Mouse (Mus musculus) cerebellum, adult 8-10 months (tissue): ENCODE data around the gene Ccdc162.

ENCODE experiments used
- DNase-seq: peaks from one replicate; pipeline ENCODE4 v3.0.0; 2022

Gene Ccdc162

GRCm38 (mm10) chr10:41529972-41530371 is 186.5 kb downstream of the Ccdc162 start:
- DNase-seq, result no peak

GRCm38 (mm10) chr10:41525696-41526095 is 190.7 kb downstream of the Ccdc162 start:
- DNase-seq, result no peak

GRCm38 (mm10) chr10:41523386-41523785 is 193.0 kb downstream of the Ccdc162 start:
- DNase-seq, result no peak

- DNase-seq, result no peak
Measured at GRCm38 (mm10) chr10:41520410-41520673, 196.1 kb downstream of the Ccdc162 start.

- DNase-seq, result no peak
Measured at GRCm38 (mm10) chr10:41519640-41520409, 196.6 kb downstream of the Ccdc162 start.

GRCm38 (mm10) chr10:41518981-41519618 is 197.3 kb downstream of the Ccdc162 start, which contains the start of gene Cd164:
TSS of gene Cd164 (plus strand) at chr10:41519414.
- DNase-seq, result peak; percentile 93

- DNase-seq, result peak; percentile 73
Measured at GRCm38 (mm10) chr10:41518508-41518980, 197.9 kb downstream of the Ccdc162 start.

- no peak for DNase-seq
Measured at GRCm38 (mm10) chr10:41514921-41515320, 201.5 kb downstream of the Ccdc162 start.

GRCm38 (mm10) chr10:41514301-41514700 is 202.1 kb downstream of the Ccdc162 start:
- no peak for DNase-seq

- DNase-seq, result no peak
Measured at GRCm38 (mm10) chr10:41509160-41509559, 207.3 kb downstream of the Ccdc162 start.

GRCm38 (mm10) chr10:41505446-41505845 is 211.0 kb downstream of the Ccdc162 start:
- peak; percentile 75 for DNase-seq

- DNase-seq, result no peak
Measured at GRCm38 (mm10) chr10:41504996-41505395, 211.4 kb downstream of the Ccdc162 start.

GRCm38 (mm10) chr10:41500941-41501340 is 215.5 kb downstream of the Ccdc162 start:
- no peak for DNase-seq

GRCm38 (mm10) chr10:41491111-41491510 is 225.3 kb downstream of the Ccdc162 start:
- DNase-seq, result no peak

- DNase-seq, result no peak
Measured at GRCm38 (mm10) chr10:41490518-41490873, 225.9 kb downstream of the Ccdc162 start.

GRCm38 (mm10) chr10:41489708-41490517 is 226.5 kb downstream of the Ccdc162 start, which contains the start of the genes Smpd2 and Ppil6:
TSS of gene Smpd2 (minus strand) at chr10:41490369.
TSS of gene Ppil6 (plus strand) at chr10:41490439.
- DNase-seq, result peak; percentile 91

- DNase-seq, result no peak
Measured at GRCm38 (mm10) chr10:41489294-41489693, 227.1 kb downstream of the Ccdc162 start.

- DNase-seq, result no peak
Measured at GRCm38 (mm10) chr10:41488877-41489276, 227.6 kb downstream of the Ccdc162 start.
